Comparison of ENCODE assay signal across 8 mouse cellular contexts in genomic region chr7:128462406-128462805, GRCm38 (mm10). TPM values are rescaled to one million over a fixed set of nuclear protein-coding genes. Genes with fewer than 3 reads are reported as not detected.
DNase-seq lines count a peak whose midpoint lies in the region; ATAC-seq and TF ChIP-seq lines count a peak whose summit lies in the region.

No protein-coding gene starts in this region.

- TF ChIP-seq CTCF in bone marrow macrophage, adult 2 months (IDR thresholded peaks at IDR 0.05; ENCODE audit: low read depth, low read length), result no peak

- peaks cover 12% of the 10 kb centered on the region for H3K4me1 ChIP-seq in bone marrow macrophage, adult 2 months (ENCODE audit: control insufficient read depth, insufficient read depth, low read length)

- DNase-seq in layer of hippocampus, adult 9-11 months, result peak; percentile 8
- no peak for DNase-seq in layer of hippocampus, postnatal 25 days (ENCODE audit: extremely low spot score in 1 of 2, low spot score in 1 of 2)
- DNase-seq in heart, postnatal 4 days, result peak; percentile 15
- no peak for DNase-seq in layer of hippocampus, postnatal 14 days (ENCODE audit: low spot score in 2 of 2)
- DNase-seq in gastrocnemius, postnatal 14 days, result no peak
- no peak for DNase-seq in ovary, postnatal 36 days (ENCODE audit: low spot score)

- H3K27ac ChIP-seq in bone marrow macrophage, adult 2 months (ENCODE audit: insufficient read depth, low read depth, low read length), result no peak overlapping the region

- intact Hi-C loops in gastrocnemius, postnatal 14 days (cut with DNase I; ENCODE audit: low total_unique reads), result no loop called here

- TF ChIP-seq POLR2A in bone marrow macrophage, adult 2 months (IDR thresholded peaks at IDR 0.05; ENCODE audit: borderline replicate concordance, low read depth, low read length), result no peak

- H3K4me3 ChIP-seq in bone marrow macrophage, adult 2 months (ENCODE audit: insufficient read depth, low read length), result peak overlapping the region; percentile 64

- ATAC-seq in megakaryocyte-erythroid progenitor cell, adult 5-6 weeks (replicated peaks; ENCODE audit: low FRiP score, low TSS enrichment, poor library complexity, severe bottlenecking), result peak; percentile 36

RNA-seq across cellular contexts. Expression of gene Tial1, which starts 0.9 kb away (rescaled TPM):
- total RNA-seq in layer of hippocampus, postnatal 25 days (2021), result 100 to 1,000 TPM in 1 of 2 experiments, 10 to 100 TPM in 1; 92.6 to 117 TPM
- polyA plus RNA-seq in bone marrow macrophage, adult 2 months (2012; ENCODE audit: insufficient read depth, insufficient read length, missing spikeins), result 138 and 176 TPM in 2 replicates
- 10 to 100 TPM; 57.6 to 66.6 TPM for total RNA-seq in heart, postnatal 4 days (2021)
- 189 and 238 TPM in 2 replicates for total RNA-seq in megakaryocyte-erythroid progenitor cell, adult 5-6 weeks (2014; fragmentation: Nextera tagmentation)
- total RNA-seq in megakaryocyte-erythroid progenitor cell, adult 5-6 weeks (2017), result 50.6 and 67.8 TPM in 2 replicates
- 100 to 1,000 TPM; 105 to 113 TPM for total RNA-seq in layer of hippocampus, postnatal 14 days (2021)
- total RNA-seq in gastrocnemius, postnatal 14 days (2021), result 10 to 100 TPM; 39.8 to 41.5 TPM

RNA-seq across cellular contexts. Expression of gene Rgs10, which starts 43.8 kb away (rescaled TPM):
- total RNA-seq in layer of hippocampus, postnatal 25 days (2021), result 10 to 100 TPM; 42.3 to 48.8 TPM
- polyA plus RNA-seq in bone marrow macrophage, adult 2 months (2012; ENCODE audit: insufficient read depth, insufficient read length, missing spikeins), result 731 and 826 TPM in 2 replicates
- 1 to 10 TPM; 8.4 to 9.5 TPM for total RNA-seq in heart, postnatal 4 days (2021)
- total RNA-seq in megakaryocyte-erythroid progenitor cell, adult 5-6 weeks (2014; fragmentation: Nextera tagmentation), result 152 and 177 TPM in 2 replicates
- 119 and 210 TPM in 2 replicates for total RNA-seq in megakaryocyte-erythroid progenitor cell, adult 5-6 weeks (2017)
- total RNA-seq in layer of hippocampus, postnatal 14 days (2021), result 10 to 100 TPM; 46.5 to 55.4 TPM
- total RNA-seq in gastrocnemius, postnatal 14 days (2021), result 1 to 10 TPM; 5.4 to 6.1 TPM

Comparison
In these comparisons a context has a peak if more than half of its experiments do, and no peak if none do; other contexts are left out.
1. DNase-seq: peak in layer of hippocampus, adult 9-11 months (single experiment) and heart, postnatal 4 days (single experiment); none in layer of hippocampus, postnatal 25 days (0 of 2), layer of hippocampus, postnatal 14 days (0 of 2), gastrocnemius, postnatal 14 days (single experiment) and ovary, postnatal 36 days (single experiment).
2. RNA of gene Rgs10, which starts 43.8 kb away (total RNA-seq): 119 to 210 TPM in megakaryocyte-erythroid progenitor cell, adult 5-6 weeks, 46.5 to 55.4 TPM in layer of hippocampus, postnatal 14 days and 42.3 to 48.8 TPM in layer of hippocampus, postnatal 25 days; 8.4 to 9.5 TPM in heart, postnatal 4 days and 5.4 to 6.1 TPM in gastrocnemius, postnatal 14 days; every median in the first group is over 4 times any median in the second.